Mouse (Mus musculus): Measurements from ENCODE around the gene Srrt. TPM values are rescaled to one million over a fixed set of nuclear protein-coding genes. Genes with fewer than 3 reads are reported as not detected.

Srrt gene
- polyA plus RNA-seq, 1 experiment from 2014 or later = 268 TPM

- DNase-seq (ENCODE audit: low read depth, low spot score) (no peak), ATAC-seq (no peak)
- H3K27me3 ChIP-seq = no peaks in the 10 kb centered on the region
- ChIA-PET CTCF (no interaction called here), POLR2A (no interaction called here)
- TF ChIP-seq CTCF (IDR thresholded peaks at IDR 0.05) = no peak
- in situ Hi-C loops (cut with MboI; ENCODE audit: low pct_unique_long_range_greater_than_20kb) = no loop called here
Observed at GRCm38 (mm10) chr5:137301253-137301652, 6.2 kb downstream of the Srrt start.

- in situ Hi-C loops (cut with MboI; ENCODE audit: low pct_unique_long_range_greater_than_20kb) = no loop called here
- DNase-seq (ENCODE audit: low read depth, low spot score) (no peak), ATAC-seq (no peak)
- CTCF ChIA-PET = no interaction called here
- TF ChIP-seq CTCF (IDR thresholded peaks at IDR 0.05) = no peak
- no peaks in the 10 kb centered on the region for H3K27me3 ChIP-seq
- POLR2A ChIA-PET = no interaction called here
Observed at GRCm38 (mm10) chr5:137299240-137299639, 8.2 kb downstream of the Srrt start.

- DNase-seq (ENCODE audit: low read depth, low spot score) = no peak
- H3K27me3 ChIP-seq = no peaks in the 10 kb centered on the region
- ATAC-seq = no peak
- in situ Hi-C loops (cut with MboI; ENCODE audit: low pct_unique_long_range_greater_than_20kb) = no loop called here
- ChIA-PET POLR2A (interaction anchor here (1.3 to 4.7 kb wide), 2 partner anchors 8 to 9 kb away, joined by 4 to 34 read pairs; partner anchors contain the start of gene Srrt), CTCF (no interaction called here)
- TF ChIP-seq CTCF (IDR thresholded peaks at IDR 0.05) = no peak
Observed at GRCm38 (mm10) chr5:137297126-137297525, 10.3 kb downstream of the Srrt start.

- in situ Hi-C loops (cut with MboI; ENCODE audit: low pct_unique_long_range_greater_than_20kb) = no loop called here
- DNase-seq (ENCODE audit: low read depth, low spot score) (no peak), ATAC-seq (no peak)
- TF ChIP-seq CTCF (IDR thresholded peaks at IDR 0.05) = no peak
- CTCF ChIA-PET = interaction anchor here (1.3 to 1.8 kb wide), 2 partner anchors 9 to 206 kb away, joined by 3 to 7 read pairs; no protein-coding TSS in a partner anchor
- no peaks in the 10 kb centered on the region for H3K27me3 ChIP-seq
- POLR2A ChIA-PET = interaction anchor here (4.7 kb wide), 1 partner anchor 9 kb away, joined by 34 read pairs; the partner anchor contains the start of gene Srrt
Observed at GRCm38 (mm10) chr5:137295712-137296111, 11.8 kb downstream of the Srrt start.

GRCm38 (mm10) chr5:137295296-137295695 is 12.2 kb downstream of the Srrt start:
- no peaks in the 10 kb centered on the region for H3K27me3 ChIP-seq
- no peak for TF ChIP-seq CTCF (IDR thresholded peaks at IDR 0.05)
- ATAC-seq = no peak
- in situ Hi-C loops (cut with MboI; ENCODE audit: low pct_unique_long_range_greater_than_20kb) = no loop called here
- CTCF ChIA-PET = interaction anchor here (1.8 kb wide), 1 partner anchor 10 kb away, joined by 7 read pairs; no protein-coding TSS in a partner anchor
- no peak for DNase-seq (ENCODE audit: low read depth, low spot score)
- POLR2A ChIA-PET = interaction anchor here (1.1 to 4.7 kb wide), 2 partner anchors 10 to 89 kb away, joined by 3 to 34 read pairs; partner anchors contain the start of gene Srrt

- POLR2A ChIA-PET = interaction anchor here (0.6 to 4.7 kb wide), 4 partner anchors 10 to 90 kb away, joined by 3 to 34 read pairs (median 4); partner anchors contain the start of gene Srrt
- ATAC-seq (peak; percentile 22), DNase-seq (ENCODE audit: low read depth, low spot score) (no peak)
- no peaks in the 10 kb centered on the region for H3K27me3 ChIP-seq
- TF ChIP-seq CTCF (IDR thresholded peaks at IDR 0.05) = no peak
- in situ Hi-C loops (cut with MboI; ENCODE audit: low pct_unique_long_range_greater_than_20kb) = no loop called here
- CTCF ChIA-PET = interaction anchor here (1.8 to 1.9 kb wide), 2 partner anchors 8 to 10 kb away, joined by 5 to 7 read pairs; no protein-coding TSS in a partner anchor
Observed at GRCm38 (mm10) chr5:137294744-137295093, 12.8 kb downstream of the Srrt start.

- peak; percentile 79 for ATAC-seq
- ChIA-PET POLR2A (interaction anchor here (0.6 to 4.7 kb wide), 7 partner anchors 11 to 187 kb away, joined by 3 to 34 read pairs (median 5); partner anchors contain the start of genes Srrt and Trip6), CTCF (interaction anchor here (0.7 to 1.9 kb wide), 4 partner anchors 8 to 208 kb away, joined by 3 to 5 read pairs (median 4); partner anchors contain the start of gene Pop7)
- in situ Hi-C loops (cut with MboI; ENCODE audit: low pct_unique_long_range_greater_than_20kb) = no loop called here
- peak; percentile 89 for DNase-seq (ENCODE audit: low read depth, low spot score)
- TF ChIP-seq CTCF (IDR thresholded peaks at IDR 0.05) = no peak
- H3K27me3 ChIP-seq = no peaks in the 10 kb centered on the region
Observed at GRCm38 (mm10) chr5:137293839-137294743, 13.4 kb downstream of the Srrt start, which contains the start of gene Ufsp1. Gene Ufsp1, plus strand, starts transcription at chr5:137294629.

GRCm38 (mm10) chr5:137293282-137293681 is 14.2 kb downstream of the Srrt start:
- CTCF ChIA-PET = interaction anchor here (0.7 to 1.9 kb wide), 4 partner anchors 9 to 209 kb away, joined by 3 to 5 read pairs (median 4); partner anchors contain the start of gene Pop7
- no peak for TF ChIP-seq CTCF (IDR thresholded peaks at IDR 0.05)
- POLR2A ChIA-PET = interaction anchor here (0.6 to 4.7 kb wide), 5 partner anchors 12 to 188 kb away, joined by 3 to 34 read pairs (median 5); partner anchors contain the start of genes Srrt and Trip6
- in situ Hi-C loops (cut with MboI; ENCODE audit: low pct_unique_long_range_greater_than_20kb) = no loop called here
- ATAC-seq (peak; percentile 49), DNase-seq (ENCODE audit: low read depth, low spot score) (no peak)
- H3K27me3 ChIP-seq = peaks cover 3% of the 10 kb centered on the region

- H3K27me3 ChIP-seq = peaks cover 3% of the 10 kb centered on the region
- POLR2A ChIA-PET = no interaction called here
Observed at GRCm38 (mm10) chr5:137291381-137291926, 16.0 kb downstream of the Srrt start.

GRCm38 (mm10) chr5:137290677-137291076 is 16.8 kb downstream of the Srrt start:
- no peak for TF ChIP-seq CTCF (IDR thresholded peaks at IDR 0.05)
- POLR2A ChIA-PET = no interaction called here
- no peak for ATAC-seq
- CTCF ChIA-PET = no interaction called here
- DNase-seq (ENCODE audit: low read depth, low spot score) = no peak
- in situ Hi-C loops (cut with MboI; ENCODE audit: low pct_unique_long_range_greater_than_20kb) = no loop called here
- peaks cover 3% of the 10 kb centered on the region for H3K27me3 ChIP-seq

More at GRCm38 (mm10) chr5:137291381-137291926, 16.0 kb downstream of the Srrt start:
- CTCF ChIA-PET = interaction anchor here (1.7 kb wide), 1 partner anchor 211 kb away, joined by 5 read pairs; the partner anchor contains the start of gene Pop7
- in situ Hi-C loops (cut with MboI; ENCODE audit: low pct_unique_long_range_greater_than_20kb) = no loop called here
- no peak for ATAC-seq
- no peak for DNase-seq (ENCODE audit: low read depth, low spot score)
- TF ChIP-seq CTCF (IDR thresholded peaks at IDR 0.05) = no peak

Data from Patski (cell line).